Mouse (Mus musculus) midbrain, embryonic 14.5 days (tissue): ENCODE results near the gene Mcl1. TPM values are rescaled to one million over a fixed set of nuclear protein-coding genes. Genes with fewer than 3 reads are reported as not detected.

Source experiments
- polyA plus RNA-seq: library from polyadenylated mRNA; unstranded; fragments of >200 nt; fragmentation: Nextera tagmentation; extraction: Ambion mirVana; gene quantifications from 2 replicates; pipeline ENCODE4 v1.2.1, GENCODE M21; 2014

The Mcl1 gene
- polyA plus RNA-seq, 1 experiment from 2014 or later: 65.7 TPM

Other genes starting within 250 kb of the Mcl1 start
- 8.1 and 16.0 TPM in 2 replicates for gene Arnt, start 224.4 kb upstream of the Mcl1 start, polyA plus RNA-seq
- 2.2 and 7.6 TPM in 2 replicates for gene Ctsk, start 159.5 kb upstream of the Mcl1 start, polyA plus RNA-seq
- 8.1 and 17.1 TPM in 2 replicates for gene Ctss, start 132.0 kb upstream of the Mcl1 start, polyA plus RNA-seq
- not detected in 2 replicates for gene Hormad1, start 99.1 kb upstream of the Mcl1 start, polyA plus RNA-seq
- gene Golph3l, start 69.9 kb upstream of the Mcl1 start, polyA plus RNA-seq: 34.0 and 36.9 TPM in 2 replicates
- gene Ensa, start 33.8 kb upstream of the Mcl1 start, polyA plus RNA-seq: 97.0 and 103 TPM in 2 replicates
- 0.80 and 1.1 TPM in 2 replicates for gene Adamtsl4, start 29.1 kb downstream of the Mcl1 start, polyA plus RNA-seq
- gene Ecm1, start 80.8 kb downstream of the Mcl1 start, polyA plus RNA-seq: 6.1 and 10.9 TPM in 2 replicates
- gene Tars2, start 101.4 kb downstream of the Mcl1 start, polyA plus RNA-seq: 41.6 and 52.3 TPM in 2 replicates
- 21.7 and 22.3 TPM in 2 replicates for gene Rprd2, start 160.1 kb downstream of the Mcl1 start, polyA plus RNA-seq
- gene Prpf3, start 197.1 kb downstream of the Mcl1 start, polyA plus RNA-seq: 34.0 and 44.1 TPM in 2 replicates
- 271 and 314 TPM in 2 replicates for gene Mrps21, start 212.7 kb downstream of the Mcl1 start, polyA plus RNA-seq
- 3.1 and 3.9 TPM in 2 replicates for gene Ciart, start 223.5 kb downstream of the Mcl1 start, polyA plus RNA-seq
- gene BC028528, start 233.2 kb downstream of the Mcl1 start, polyA plus RNA-seq: 11.1 and 14.9 TPM in 2 replicates
- 34.7 and 68.9 TPM in 2 replicates for gene Aph1a, start 235.2 kb downstream of the Mcl1 start, polyA plus RNA-seq
- gene Car14, start 245.9 kb downstream of the Mcl1 start, polyA plus RNA-seq: 2.1 and 8.6 TPM in 2 replicates